Mouse (Mus musculus): ENCODE measurements at regions not wholly inside any gene's neighbourhood (a gene's known extent, or its start where the extent isn't known, plus 50 kb on each side); places are given as distances from the start of the nearest gene placed in this dataset.
A peak's percentile ranks its signal among the peaks of the same experiment; 100 is the strongest.

GRCm38 (mm10) chr1:19826455-19827366 is 618.0 kb downstream of the Tfap2b start:
- Histone ChIP-seq H3K27ac (no peak overlapping the region), H3K4me3 (replicated peaks; ENCODE audit: low read length) (no peak overlapping the region), H3K27me3 (ENCODE audit: control insufficient read depth, insufficient read depth, low read length) (no peaks in the 10 kb centered on the region), H3K4me1 (replicated peaks; ENCODE audit: control insufficient read depth, insufficient read depth, low read length) (peaks cover 6% of the 10 kb centered on the region; the same call in 1 of the 2 replicates), H3K36me3 (replicated peaks; ENCODE audit: control insufficient read depth, insufficient read depth) (no peaks in the 10 kb centered on the region), H3K9me3 (ENCODE audit: control insufficient read depth, low read length) (no peaks in the 10 kb centered on the region), H3K4me2 (replicated peaks) (no peak overlapping the region), H3K9ac (no peak overlapping the region)
- no peak for DNase-seq (ENCODE audit: low spot score)
- WGBS, result 46% methylated on average over 12 of the region's 12 CpGs
- ATAC-seq (ENCODE audit: low FRiP score), result no peak

GRCm38 (mm10) chr1:19849918-19850317 is 641.2 kb downstream of the Tfap2b start:
- ATAC-seq (ENCODE audit: low FRiP score), result 0 out of 2 replicates have a peak, but pooled peaks have one; percentile 37
- H3K27me3 ChIP-seq (ENCODE audit: control insufficient read depth, insufficient read depth, low read length), result no peaks in the 10 kb centered on the region
- no peaks in the 10 kb centered on the region for H3K4me1 ChIP-seq (replicated peaks; ENCODE audit: control insufficient read depth, insufficient read depth, low read length)
- H3K4me2 ChIP-seq (replicated peaks), result no peak overlapping the region
- no peak overlapping the region for H3K9ac ChIP-seq
- no peaks in the 10 kb centered on the region for H3K36me3 ChIP-seq (replicated peaks; ENCODE audit: control insufficient read depth, insufficient read depth)
- no peak overlapping the region for H3K27ac ChIP-seq
- WGBS, result 79% methylated on average over 3 of the region's 3 CpGs
- DNase-seq (ENCODE audit: low spot score), result peak; percentile 34
- H3K4me3 ChIP-seq (replicated peaks; ENCODE audit: low read length), result no peak overlapping the region
- H3K9me3 ChIP-seq (ENCODE audit: control insufficient read depth, low read length), result no peaks in the 10 kb centered on the region

GRCm38 (mm10) chr1:19857250-19857649 is 648.5 kb downstream of the Tfap2b start:
- Histone ChIP-seq H3K36me3 (replicated peaks; ENCODE audit: control insufficient read depth, insufficient read depth) (no peaks in the 10 kb centered on the region), H3K27me3 (ENCODE audit: control insufficient read depth, insufficient read depth, low read length) (no peaks in the 10 kb centered on the region), H3K4me3 (replicated peaks; ENCODE audit: low read length) (no peak overlapping the region), H3K9ac (no peak overlapping the region), H3K9me3 (ENCODE audit: control insufficient read depth, low read length) (no peaks in the 10 kb centered on the region), H3K27ac (no peak overlapping the region), H3K4me2 (replicated peaks) (no peak overlapping the region), H3K4me1 (replicated peaks; ENCODE audit: control insufficient read depth, insufficient read depth, low read length) (no peaks in the 10 kb centered on the region)
- no peak for DNase-seq (ENCODE audit: low spot score)
- no peak for ATAC-seq (ENCODE audit: low FRiP score)

GRCm38 (mm10) chr1:19868478-19868877 is 659.8 kb downstream of the Tfap2b start:
- H3K27ac ChIP-seq, result no peak overlapping the region
- no peaks in the 10 kb centered on the region for H3K9me3 ChIP-seq (ENCODE audit: control insufficient read depth, low read length)
- no peak overlapping the region for H3K4me2 ChIP-seq (replicated peaks)
- ATAC-seq (ENCODE audit: low FRiP score), result no peak
- no peaks in the 10 kb centered on the region for H3K36me3 ChIP-seq (replicated peaks; ENCODE audit: control insufficient read depth, insufficient read depth)
- no peak overlapping the region for H3K9ac ChIP-seq
- no peak for DNase-seq (ENCODE audit: low spot score)
- H3K4me1 ChIP-seq (replicated peaks; ENCODE audit: control insufficient read depth, insufficient read depth, low read length), result no peaks in the 10 kb centered on the region
- no peaks in the 10 kb centered on the region for H3K27me3 ChIP-seq (ENCODE audit: control insufficient read depth, insufficient read depth, low read length)
- whole genome bisulfite sequencing, result 50% methylated on average over 12 of the region's 12 CpGs
- no peak overlapping the region for H3K4me3 ChIP-seq (replicated peaks; ENCODE audit: low read length)

- DNase-seq (ENCODE audit: low spot score) (peak; percentile 25), ATAC-seq (ENCODE audit: low FRiP score) (peak; percentile 55; the same call in 1 of the 2 replicates)
- WGBS, result 30% methylated on average over 8 of the region's 8 CpGs
- no peaks in the 10 kb centered on the region for H3K9me3 ChIP-seq (ENCODE audit: control insufficient read depth, low read length)
- 0 out of 2 replicates have a peak, but pooled peaks cover 4% of the 10 kb centered on the region for H3K4me1 ChIP-seq (replicated peaks; ENCODE audit: control insufficient read depth, insufficient read depth, low read length)
- no peak overlapping the region for H3K4me3 ChIP-seq (replicated peaks; ENCODE audit: low read length)
- H3K9ac ChIP-seq, result 0 out of 2 replicates have a peak overlapping the region, but pooled peaks have one; percentile 6
- H3K27ac ChIP-seq, result no peak overlapping the region
- H3K27me3 ChIP-seq (ENCODE audit: control insufficient read depth, insufficient read depth, low read length), result no peaks in the 10 kb centered on the region
- no peaks in the 10 kb centered on the region for H3K36me3 ChIP-seq (replicated peaks; ENCODE audit: control insufficient read depth, insufficient read depth)
- peak overlapping the region; percentile 37 for H3K4me2 ChIP-seq (replicated peaks)
Measured at GRCm38 (mm10) chr1:19881193-19881592, 672.5 kb downstream of the Tfap2b start.

- Histone ChIP-seq H3K9ac (no peak overlapping the region), H3K4me2 (replicated peaks) (no peak overlapping the region), H3K9me3 (ENCODE audit: control insufficient read depth, low read length) (no peaks in the 10 kb centered on the region), H3K36me3 (replicated peaks; ENCODE audit: control insufficient read depth, insufficient read depth) (no peaks in the 10 kb centered on the region), H3K27ac (no peak overlapping the region), H3K27me3 (ENCODE audit: control insufficient read depth, insufficient read depth, low read length) (no peaks in the 10 kb centered on the region), H3K4me1 (replicated peaks; ENCODE audit: control insufficient read depth, insufficient read depth, low read length) (no peaks in the 10 kb centered on the region), H3K4me3 (replicated peaks; ENCODE audit: low read length) (no peak overlapping the region)
- DNase-seq (ENCODE audit: low spot score) (no peak), ATAC-seq (ENCODE audit: low FRiP score) (no peak)
- WGBS, result 49% methylated on average over 5 of the region's 5 CpGs
Measured at GRCm38 (mm10) chr1:19899426-19899825, 690.7 kb downstream of the Tfap2b start.

- no peaks in the 10 kb centered on the region for H3K9me3 ChIP-seq (ENCODE audit: control insufficient read depth, low read length)
- H3K4me2 ChIP-seq (replicated peaks), result no peak overlapping the region
- no peaks in the 10 kb centered on the region for H3K27me3 ChIP-seq (ENCODE audit: control insufficient read depth, insufficient read depth, low read length)
- H3K4me1 ChIP-seq (replicated peaks; ENCODE audit: control insufficient read depth, insufficient read depth, low read length), result no peaks in the 10 kb centered on the region
- no peak overlapping the region for H3K4me3 ChIP-seq (replicated peaks; ENCODE audit: low read length)
- WGBS, result 28% methylated on average over 12 of the region's 12 CpGs
- H3K9ac ChIP-seq, result no peak overlapping the region
- DNase-seq (ENCODE audit: low spot score), result no peak
- ATAC-seq (ENCODE audit: low FRiP score), result peak; percentile 74
- no peak overlapping the region for H3K27ac ChIP-seq
- no peaks in the 10 kb centered on the region for H3K36me3 ChIP-seq (replicated peaks; ENCODE audit: control insufficient read depth, insufficient read depth)
Measured at GRCm38 (mm10) chr1:19899889-19900310, 691.2 kb downstream of the Tfap2b start.

- DNase-seq (ENCODE audit: low spot score) (no peak), ATAC-seq (ENCODE audit: low FRiP score) (no peak)
- Histone ChIP-seq H3K27ac (no peak overlapping the region), H3K9me3 (ENCODE audit: control insufficient read depth, low read length) (no peaks in the 10 kb centered on the region), H3K36me3 (replicated peaks; ENCODE audit: control insufficient read depth, insufficient read depth) (no peaks in the 10 kb centered on the region), H3K27me3 (ENCODE audit: control insufficient read depth, insufficient read depth, low read length) (no peaks in the 10 kb centered on the region), H3K4me1 (replicated peaks; ENCODE audit: control insufficient read depth, insufficient read depth, low read length) (no peaks in the 10 kb centered on the region), H3K4me3 (replicated peaks; ENCODE audit: low read length) (no peak overlapping the region), H3K4me2 (replicated peaks) (no peak overlapping the region), H3K9ac (no peak overlapping the region)
- WGBS, result 37% methylated on average over 2 of the region's 2 CpGs
Measured at GRCm38 (mm10) chr1:19900983-19901531, 692.3 kb downstream of the Tfap2b start.

GRCm38 (mm10) chr1:19912194-19912846 is 703.6 kb downstream of the Tfap2b start:
- 31% methylated on average over 2 of the region's 2 CpGs for WGBS

More at GRCm38 (mm10) chr1:19912194-19912846, 703.6 kb downstream of the Tfap2b start:
- no peak overlapping the region for H3K27ac ChIP-seq
- H3K9ac ChIP-seq, result no peak overlapping the region
- H3K9me3 ChIP-seq (ENCODE audit: control insufficient read depth, low read length), result no peaks in the 10 kb centered on the region
- no peaks in the 10 kb centered on the region for H3K36me3 ChIP-seq (replicated peaks; ENCODE audit: control insufficient read depth, insufficient read depth)
- H3K4me3 ChIP-seq (replicated peaks; ENCODE audit: low read length), result no peak overlapping the region
- H3K4me2 ChIP-seq (replicated peaks), result no peak overlapping the region
- H3K4me1 ChIP-seq (replicated peaks; ENCODE audit: control insufficient read depth, insufficient read depth, low read length), result no peaks in the 10 kb centered on the region
- no peaks in the 10 kb centered on the region for H3K27me3 ChIP-seq (ENCODE audit: control insufficient read depth, insufficient read depth, low read length)
- DNase-seq (ENCODE audit: low spot score), result no peak
- no peak for ATAC-seq (ENCODE audit: low FRiP score)

Data from hindbrain, embryonic 14.5 days (tissue).